Comparison of ENCODE assay signal across 18 mouse cellular contexts in the genomic region with DNA sequence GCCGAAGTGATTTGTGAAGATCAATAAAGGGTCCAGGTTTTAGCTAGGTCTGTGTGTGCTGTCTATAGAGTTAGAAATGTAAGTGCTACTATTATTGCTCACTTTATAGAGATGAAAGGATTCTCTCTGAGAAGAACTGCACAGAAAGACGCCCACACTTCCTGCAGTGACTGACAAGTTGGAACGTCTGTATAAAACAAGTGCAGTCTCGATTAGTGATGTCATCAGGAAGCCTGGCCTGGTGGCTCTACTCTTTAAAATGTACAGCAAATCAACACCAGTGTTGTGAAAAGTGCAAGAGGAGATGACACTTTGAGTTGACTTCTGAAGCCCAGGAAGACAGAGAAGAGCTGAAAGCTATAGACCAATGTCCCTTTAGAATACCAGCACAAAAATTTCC.
A peak's percentile ranks its signal among the peaks of the same experiment; 100 is the strongest.
DNase-seq lines count a peak whose midpoint lies in the region; ATAC-seq and TF ChIP-seq lines count a peak whose summit lies in the region.
"Had no signal": no experiment of that assay in that cellular context is flagged by ENCODE, and none has a peak within 500 bp of the region (broad histone marks: within the 10 kb centered on the region; RNA-seq: fewer than 3 reads in every experiment).

No protein-coding gene starts in this region.

- no peak for TF ChIP-seq POLR2A in brain, embryonic 14.5 days (IDR thresholded peaks at IDR 0.05; ENCODE audit: borderline replicate concordance, extremely low read depth, insufficient read depth, insufficient read length, poor library complexity, severe bottlenecking)
- no peak for TF ChIP-seq POLR2A in thymus, adult 2 months (IDR thresholded peaks at IDR 0.05; ENCODE audit: control insufficient read depth, extremely low read depth, insufficient read depth, low read length, poor library complexity)

- peaks cover 8% of the 10 kb centered on the region for H3K9me3 ChIP-seq in kidney, embryonic 16.5 days (ENCODE audit: low read length)
- no peaks in the 10 kb centered on the region for H3K9me3 ChIP-seq in midbrain, postnatal 0 days (ENCODE audit: low read length)
- H3K9me3 ChIP-seq: hindbrain, embryonic 15.5 days; limb, embryonic 10.5 days; neural tube, embryonic 15.5 days had no signal

- no peak overlapping the region for H3K4me2 ChIP-seq in kidney, embryonic 16.5 days (replicated peaks; ENCODE audit: low read depth, low read length)
- H3K4me2 ChIP-seq in midbrain, postnatal 0 days (ENCODE audit: low read depth, low read length, poor library complexity, severe bottlenecking), result no peak overlapping the region
- H3K4me2 ChIP-seq: hindbrain, embryonic 15.5 days; liver, embryonic 12.5 days; neural tube, embryonic 15.5 days had no signal

- no peaks in the 10 kb centered on the region for H3K27me3 ChIP-seq in thymus, adult 2 months (ENCODE audit: control insufficient read depth, insufficient read depth, low read length)
- no peaks in the 10 kb centered on the region for H3K27me3 ChIP-seq in kidney, embryonic 16.5 days (ENCODE audit: insufficient read depth, low read length)
- no peaks in the 10 kb centered on the region for H3K27me3 ChIP-seq in midbrain, postnatal 0 days (ENCODE audit: insufficient read depth, low read length)
- H3K27me3 ChIP-seq: hindbrain, embryonic 15.5 days; liver, embryonic 12.5 days; neural tube, embryonic 15.5 days had no signal

- TF ChIP-seq CTCF in brain, embryonic 14.5 days (IDR thresholded peaks at IDR 0.05; ENCODE audit: borderline replicate concordance, extremely low read depth, insufficient read depth, insufficient read length), result no peak
- no peak for TF ChIP-seq CTCF in thymus, adult 2 months (IDR thresholded peaks at IDR 0.05; ENCODE audit: borderline replicate concordance, control insufficient read depth, extremely low read depth, insufficient read depth, low read length, poor library complexity)
- TF ChIP-seq CTCF in midbrain, postnatal 0 days (IDR thresholded peaks at IDR 0.05), result no peak

- DNase-seq in frontal cortex, postnatal 10 days (ENCODE audit: low spot score in 2 of 2), result no peak
- peak; percentile 13 for DNase-seq in 416B (ENCODE audit: low read depth)
- DNase-seq in brain, embryonic 14.5 days (ENCODE audit: low read depth), result peak; percentile 34
- peak; percentile 9 for DNase-seq in thymus, adult 2 months
- no peak for DNase-seq in left cerebral cortex, postnatal 10 days (ENCODE audit: extremely low spot score in 1 of 2, low spot score in 2 of 2)
- no peak for DNase-seq in midbrain, postnatal 0 days (ENCODE audit: low spot score)
- DNase-seq: adrenal gland, adult 2 months; cerebellum, adult 8-10 months; gastrocnemius, adult 2 months; heart, postnatal 10 days; kidney, adult 8-10 months had no signal

- intact Hi-C loops in left cerebral cortex, postnatal 10 days (cut with DNase I), result no loop called here

- no peak overlapping the region for H3K27ac ChIP-seq in thymus, adult 2 months (ENCODE audit: control insufficient read depth, insufficient read depth, low read length)
- no peak overlapping the region for H3K27ac ChIP-seq in kidney, embryonic 16.5 days (ENCODE audit: low read length)
- no peak overlapping the region for H3K27ac ChIP-seq in midbrain, postnatal 0 days (ENCODE audit: low read depth, low read length)
- H3K27ac ChIP-seq: gastrocnemius, adult 2 months; hindbrain, embryonic 15.5 days; limb, embryonic 10.5 days; liver, embryonic 12.5 days; neural tube, embryonic 15.5 days had no signal

- no peak overlapping the region for H3K9ac ChIP-seq in kidney, embryonic 16.5 days (replicated peaks; ENCODE audit: low read length)
- H3K9ac ChIP-seq in midbrain, postnatal 0 days (replicated peaks; ENCODE audit: low read length, poor library complexity, severe bottlenecking), result no peak overlapping the region
- H3K9ac ChIP-seq: hindbrain, embryonic 15.5 days; liver, embryonic 12.5 days; neural tube, embryonic 15.5 days had no signal

- H3K4me1 ChIP-seq in thymus, adult 2 months (replicated peaks; ENCODE audit: control insufficient read depth, insufficient read depth, low read length), result no peaks in the 10 kb centered on the region
- no peaks in the 10 kb centered on the region for H3K4me1 ChIP-seq in kidney, embryonic 16.5 days (ENCODE audit: insufficient read depth, low read length)
- no peaks in the 10 kb centered on the region for H3K4me1 ChIP-seq in midbrain, postnatal 0 days (ENCODE audit: insufficient read depth, low read length)
- H3K4me1 ChIP-seq: hindbrain, embryonic 15.5 days; limb, embryonic 10.5 days; liver, embryonic 12.5 days; neural tube, embryonic 15.5 days had no signal

- WGBS in thymus, adult 2 months, result 32% methylated on average over 4 of the region's 4 CpGs
- 68% methylated on average over 4 of the region's 4 CpGs for WGBS in kidney, embryonic 16.5 days
- WGBS in midbrain, postnatal 0 days, result 64% methylated on average over 4 of the region's 4 CpGs

- peak; percentile 38; the same call in 1 of the 2 replicates for ATAC-seq in frontal cortex, adult (ENCODE audit: low TSS enrichment)
- ATAC-seq in kidney, embryonic 16.5 days (ENCODE audit: low FRiP score, low TSS enrichment), result no peak
- ATAC-seq in midbrain, postnatal 0 days (ENCODE audit: low FRiP score), result no peak
- ATAC-seq: forebrain, embryonic 14.5 days; liver, embryonic 12.5 days had no signal

- no peaks in the 10 kb centered on the region; the same call in 1 of the 2 replicates for H3K36me3 ChIP-seq in thymus, adult 2 months (ENCODE audit: control insufficient read depth, insufficient read depth, low read length)
- peaks cover 19% of the 10 kb centered on the region for H3K36me3 ChIP-seq in kidney, embryonic 16.5 days (ENCODE audit: insufficient read depth, low read length)
- H3K36me3 ChIP-seq in midbrain, postnatal 0 days (ENCODE audit: insufficient read depth, low read length), result peaks cover 3% of the 10 kb centered on the region; the same call in 1 of the 2 replicates

- no peak overlapping the region for H3K4me3 ChIP-seq in thymus, adult 2 months (ENCODE audit: control insufficient read depth, insufficient read depth, low read length)
- no peak overlapping the region for H3K4me3 ChIP-seq in kidney, embryonic 16.5 days (ENCODE audit: low read length)
- H3K4me3 ChIP-seq in midbrain, postnatal 0 days (ENCODE audit: low read depth, low read length), result no peak overlapping the region
- H3K4me3 ChIP-seq: gastrocnemius, adult 2 months; hindbrain, embryonic 15.5 days; limb, embryonic 10.5 days; liver, embryonic 12.5 days; neural tube, embryonic 15.5 days had no signal

Comparison
In these comparisons a context has a peak if more than half of its experiments do, and no peak if none do; other contexts are left out.
1. DNase-seq: peak in 416B (single experiment), brain, embryonic 14.5 days (single experiment) and thymus, adult 2 months (single experiment); none in frontal cortex, postnatal 10 days (0 of 2), left cerebral cortex, postnatal 10 days (0 of 2) and midbrain, postnatal 0 days (single experiment).